Mouse (Mus musculus): ENCODE measurements around the gene Nr6a1.

The Nr6a1 gene

DNA sequence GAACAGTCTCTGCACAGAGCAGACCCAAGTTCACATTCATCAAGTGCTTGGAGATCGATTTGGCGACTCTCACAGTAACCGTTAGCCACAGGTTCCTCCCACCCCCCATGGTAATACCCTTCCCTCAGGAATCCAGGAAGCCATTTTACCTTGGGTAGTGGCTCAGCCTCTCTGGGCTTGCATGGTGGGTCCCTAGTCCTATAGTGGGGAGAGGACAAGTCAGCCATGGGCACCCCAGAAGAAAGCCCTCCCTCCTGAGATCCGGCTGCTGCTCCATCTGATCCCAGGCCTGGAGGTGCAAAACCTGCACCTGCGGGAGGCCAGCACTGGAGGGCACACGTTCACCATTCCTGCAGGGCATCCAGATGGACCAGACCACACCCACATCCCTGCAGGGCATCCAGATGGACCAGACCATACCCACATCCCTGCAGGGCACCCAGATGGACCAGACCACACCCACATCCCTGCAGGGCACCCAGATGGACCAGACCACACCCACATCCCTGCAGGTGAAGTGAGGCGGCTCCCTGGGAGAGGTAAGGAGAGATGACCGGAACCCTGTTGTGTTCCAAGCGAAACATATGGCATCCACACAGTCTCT lies 252.0 kb downstream of the Nr6a1 start:
- DNase-seq (ENCODE audit: low spot score in 2 of 2): no peak

Measured in left cerebral cortex, adult 9 months (tissue).